Mouse (Mus musculus): Measurements from ENCODE around the gene Myct1.

Myct1 gene

GRCm38 (mm10) chr10:5593464-5593863, at the start of gene Myct1:
Gene Myct1 (plus strand): TSS chr10:5593775.
- DNase-seq (ENCODE audit: low spot score in 2 of 2) = peak; percentile 56 to 78

- no peak for DNase-seq (ENCODE audit: low spot score in 2 of 2)
Observed at GRCm38 (mm10) chr10:5546428-5546827, 47.1 kb upstream of the Myct1 start.

GRCm38 (mm10) chr10:5547769-5548168, 45.8 kb upstream of the Myct1 start:
- DNase-seq (ENCODE audit: low spot score in 2 of 2) = no peak

GRCm38 (mm10) chr10:5548651-5549050, 44.9 kb upstream of the Myct1 start:
- DNase-seq (ENCODE audit: low spot score in 2 of 2) = no peak

GRCm38 (mm10) chr10:5549871-5550167, 43.8 kb upstream of the Myct1 start:
- DNase-seq (ENCODE audit: low spot score in 2 of 2) = peak; percentile 23 to 37

GRCm38 (mm10) chr10:5550168-5551021, 43.2 kb upstream of the Myct1 start:
- peak in 1 of 2 experiments; percentile 49 for DNase-seq (ENCODE audit: low spot score in 2 of 2)

GRCm38 (mm10) chr10:5551382-5551781, 42.2 kb upstream of the Myct1 start, which contains the start of gene Syne1:
Gene Syne1 (minus strand): TSS chr10:5551482.
- no peak for DNase-seq (ENCODE audit: low spot score in 2 of 2)

GRCm38 (mm10) chr10:5554941-5555340, 38.6 kb upstream of the Myct1 start:
- DNase-seq (ENCODE audit: low spot score in 2 of 2) = no peak

- DNase-seq (ENCODE audit: low spot score in 2 of 2) = no peak
Observed at GRCm38 (mm10) chr10:5558808-5559207, 34.8 kb upstream of the Myct1 start.

- no peak for DNase-seq (ENCODE audit: low spot score in 2 of 2)
Observed at GRCm38 (mm10) chr10:5560526-5560925, 33.0 kb upstream of the Myct1 start.

- no peak for DNase-seq (ENCODE audit: low spot score in 2 of 2)
Observed at GRCm38 (mm10) chr10:5561706-5562105, 31.9 kb upstream of the Myct1 start.

- DNase-seq (ENCODE audit: low spot score in 2 of 2) = no peak
Observed at GRCm38 (mm10) chr10:5568991-5569390, 24.6 kb upstream of the Myct1 start.

- peak in 1 of 2 experiments; percentile 36 for DNase-seq (ENCODE audit: low spot score in 2 of 2)
Observed at GRCm38 (mm10) chr10:5570059-5570458, 23.5 kb upstream of the Myct1 start.

GRCm38 (mm10) chr10:5571332-5571731, 22.2 kb upstream of the Myct1 start:
- DNase-seq (ENCODE audit: low spot score in 2 of 2) = no peak

GRCm38 (mm10) chr10:5573328-5573727, 20.2 kb upstream of the Myct1 start:
- no peak for DNase-seq (ENCODE audit: low spot score in 2 of 2)

- peak; percentile 19 to 20 for DNase-seq (ENCODE audit: low spot score in 2 of 2)
Observed at GRCm38 (mm10) chr10:5591061-5591460, 2.5 kb upstream of the Myct1 start.

- DNase-seq (ENCODE audit: low spot score in 2 of 2) = peak; percentile 66 to 79
Observed at GRCm38 (mm10) chr10:5591996-5592395, 1.6 kb upstream of the Myct1 start.

GRCm38 (mm10) chr10:5594457-5594856, 882 bp downstream of the Myct1 start:
- DNase-seq (ENCODE audit: low spot score in 2 of 2) = no peak

GRCm38 (mm10) chr10:5596559-5596958, 3.0 kb downstream of the Myct1 start:
- DNase-seq (ENCODE audit: low spot score in 2 of 2) = no peak

GRCm38 (mm10) chr10:5600123-5600522, 6.5 kb downstream of the Myct1 start:
- peak; percentile 24 to 61 for DNase-seq (ENCODE audit: low spot score in 2 of 2)

- no peak for DNase-seq (ENCODE audit: low spot score in 2 of 2)
Observed at GRCm38 (mm10) chr10:5603512-5603911, 9.9 kb downstream of the Myct1 start.

- no peak for DNase-seq (ENCODE audit: low spot score in 2 of 2)
Observed at GRCm38 (mm10) chr10:5604371-5604770, 10.8 kb downstream of the Myct1 start.

- no peak for DNase-seq (ENCODE audit: low spot score in 2 of 2)
Observed at GRCm38 (mm10) chr10:5608874-5609273, 15.3 kb downstream of the Myct1 start.
